Mouse (Mus musculus): ENCODE measurements around the gene Eif3i. TPM values are rescaled to one million over a fixed set of nuclear protein-coding genes. Genes with fewer than 3 reads are reported as not detected.

Eif3i gene
- total RNA-seq, 4 experiments from 2014 or later = 174 to 190 (median 182) TPM

Small RNA genes within 50 kb of the gene (microRNA-seq; reads per million reads assigned to microRNA genes)
- gene Mir8119 = 0 reads per million in 2 experiments

Other genes starting within 250 kb of the Eif3i start
- 1 to 10 TPM; 4.7 to 7.8 (median 5.2) TPM for gene Zbtb8a, start 222.5 kb downstream of the Eif3i start, total RNA-seq (2022)
- under 1 TPM; 0.09 to 0.65 (median 0.34) TPM for gene Zbtb8b, start 159.8 kb downstream of the Eif3i start, total RNA-seq (2022)
- 10 to 100 TPM; 73.0 to 83.5 (median 80.3) TPM for gene Bsdc1, start 139.1 kb downstream of the Eif3i start, total RNA-seq (2022)
- not detected for gene Tssk3, start 109.6 kb downstream of the Eif3i start, total RNA-seq (2022)
- gene Fam229a, start 109.5 kb downstream of the Eif3i start, total RNA-seq (2022) = 1 to 10 TPM in 1 of 4 experiments, not detected in 3; 1.2 TPM
- gene Marcksl1, start 87.1 kb downstream of the Eif3i start, total RNA-seq (2022) = 10 to 100 TPM; 36.0 to 48.0 (median 43.9) TPM
- 10 to 100 TPM; 41.0 to 84.1 (median 61.0) TPM for gene Hdac1, start 57.9 kb downstream of the Eif3i start, total RNA-seq (2022)
- gene Lck, start 27.0 kb downstream of the Eif3i start, total RNA-seq (2022) = 1 to 10 TPM; 1.9 to 3.5 (median 2.6) TPM
- 10 to 100 TPM; 25.5 to 43.5 (median 29.0) TPM for gene Fam167b, start 22.1 kb downstream of the Eif3i start, total RNA-seq (2022)
- gene Tmem234, start within 50 bp of the Eif3i start, total RNA-seq (2022) = 100 to 1,000 TPM; 104 to 120 (median 109) TPM
- 1 to 10 TPM; 1.4 to 4.2 (median 2.8) TPM for gene Dcdc2b, start 13.6 kb upstream of the Eif3i start, total RNA-seq (2022)
- 10 to 100 TPM; 35.1 to 47.4 (median 43.0) TPM for gene Iqcc, start 18.5 kb upstream of the Eif3i start, total RNA-seq (2022)
- 10 to 100 TPM; 32.1 to 49.2 (median 43.5) TPM for gene Ccdc28b, start 23.3 kb upstream of the Eif3i start, total RNA-seq (2022)
- 10 to 100 TPM; 65.9 to 84.3 (median 74.4) TPM for gene Txlna, start 40.4 kb upstream of the Eif3i start, total RNA-seq (2022)
- gene Kpna6, start 72.1 kb upstream of the Eif3i start, total RNA-seq (2022) = 100 to 1,000 TPM in 2 of 4 experiments, 10 to 100 TPM in 2; 79.9 to 108 (median 103) TPM
- gene Tmem39b, start 96.2 kb upstream of the Eif3i start, total RNA-seq (2022) = 10 to 100 TPM; 10.5 to 13.9 (median 11.1) TPM
- 10 to 100 TPM; 70.1 to 80.2 (median 76.4) TPM for gene Khdrbs1, start 141.7 kb upstream of the Eif3i start, total RNA-seq (2022)
- 100 to 1,000 TPM; 321 to 460 (median 353) TPM for gene Ptp4a2, start 210.6 kb upstream of the Eif3i start, total RNA-seq (2022)

All from adrenal gland, adult 8-10 months (tissue).